Mouse (Mus musculus) midbrain, postnatal 0 days (tissue): ENCODE results near the gene Fbxo48. TPM values are rescaled to one million over a fixed set of nuclear protein-coding genes. Genes with fewer than 3 reads are reported as not detected.

Source experiments
- ATAC-seq: fragments of 200-750 bp; cut with Nextera tagmentation; 2 replicates; pipeline ENCODE4 v1.8.0; 2017; ENCODE audit warnings: moderate number of reproducible peaks, mild to moderate bottlenecking, moderate TSS enrichment, moderate library complexity; ENCODE audit not compliant: low FRiP score
- DNase-seq: peaks from one replicate; pipeline ENCODE4 v3.0.0-alpha.2; 2015; ENCODE audit warnings: low spot score
- H3K27ac ChIP-seq: fragments of 300-500 bp; sonication (generic); 2 replicates; pipeline ENCODE4 v1.5.1; 2014; ENCODE audit warnings: low read depth, mild to moderate bottlenecking, low read length, mixed read lengths
- H3K27me3 ChIP-seq: fragments of 300-500 bp; sonication (generic); 2 replicates; pipeline ENCODE4 v1.6.1; 2014; ENCODE audit warnings: low read length, control low read depth, mixed read lengths; ENCODE audit not compliant: insufficient read depth
- H3K36me3 ChIP-seq: fragments of 300-500 bp; sonication (generic); 2 replicates; pipeline ENCODE4 v1.6.1; 2014; ENCODE audit warnings: low read length, control low read depth, mixed read lengths; ENCODE audit not compliant: insufficient read depth
- H3K4me1 ChIP-seq: fragments of 300-500 bp; sonication (generic); 2 replicates; pipeline ENCODE4 v1.6.1; 2014; ENCODE audit warnings: mild to moderate bottlenecking, control low read depth, antibody characterized with exemption, low read length, mixed read lengths; ENCODE audit not compliant: insufficient read depth
- H3K4me2 ChIP-seq: fragments of 300-500 bp; sonication (generic); 2 replicates; pipeline ENCODE4 v1.6.1; 2014; ENCODE audit warnings: low read depth, mild to moderate bottlenecking, low read length, mixed read lengths; ENCODE audit not compliant: poor library complexity, severe bottlenecking
- H3K4me3 ChIP-seq: fragments of 300-500 bp; sonication (generic); 2 replicates; pipeline ENCODE4 v1.5.1; 2014; ENCODE audit warnings: low read depth, mild to moderate bottlenecking, low read length, moderate library complexity
- H3K9ac ChIP-seq: fragments of 300-500 bp; sonication (generic); replicated peaks from 2 replicates; pipeline ENCODE4 v1.6.1; 2014; ENCODE audit warnings: mild to moderate bottlenecking, low read length, moderate library complexity, mixed read lengths; ENCODE audit not compliant: poor library complexity, severe bottlenecking
- H3K9me3 ChIP-seq: fragments of 300-500 bp; sonication (generic); 2 replicates; pipeline ENCODE4 v1.6.1; 2016; ENCODE audit warnings: low read length, control low read depth
- CTCF ChIP-seq: IDR thresholded peaks from 2 replicates; pipeline ENCODE4 v1.5.1; 2016; ENCODE audit warnings: antibody characterized with exemption, mild to moderate bottlenecking
- WGBS: fragments of 180-500 bp; shearing (Covaris S2); extraction: QIAGEN DNeasy Blood & Tissue Kit; methylation state at CpG from one replicate; pipeline ENCODE4 v1.1.7; 2014; 5-methylcytosine and 5-hydroxymethylcytosine counted together
- polyA plus RNA-seq: library from polyadenylated mRNA; unstranded; fragments of >200 nt; fragmentation: Nextera tagmentation; extraction: Ambion mirVana; gene quantifications from 2 replicates; pipeline ENCODE4 v1.2.1, GENCODE M21; 2015
- total RNA-seq: library from RNA; depleted of rRNA; stranded (reverse); fragments of >200 nt; gene quantifications from 2 replicates; pipeline ENCODE4 v1.2.3, GENCODE M21; 2014

Gene Fbxo48
- total and polyA plus RNA-seq, 2 experiments from 2014 or later = 0.19 to 0.99 TPM

DNA sequence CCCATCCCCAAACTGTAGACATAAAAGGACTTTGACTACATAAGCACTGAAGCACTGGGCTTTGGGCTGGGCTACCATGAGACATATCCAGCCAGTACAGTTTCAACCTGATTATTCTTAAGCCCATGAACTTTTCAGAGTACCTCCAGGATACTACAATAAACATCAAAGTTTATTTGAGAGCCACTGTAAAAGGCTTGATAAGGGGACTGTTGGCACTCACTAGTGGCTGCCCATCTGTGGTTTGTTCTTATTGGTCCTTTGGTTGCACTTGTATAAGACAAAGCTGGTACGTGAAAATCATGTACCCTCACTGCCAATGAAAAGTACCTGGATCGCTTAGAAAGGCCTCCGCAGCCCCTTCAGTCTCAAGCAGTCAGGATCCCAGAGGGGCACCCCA is 36.4 kb upstream of the Fbxo48 start:
- Histone ChIP-seq H3K4me2 (no peak overlapping the region), H3K27me3 (no peaks in the 10 kb centered on the region), H3K9ac (no peak overlapping the region), H3K27ac (no peak overlapping the region), H3K4me1 (no peaks in the 10 kb centered on the region), H3K4me3 (no peak overlapping the region), H3K36me3 (no peaks in the 10 kb centered on the region), H3K9me3 (no peaks in the 10 kb centered on the region)
- no peak for ATAC-seq
- DNase-seq = no peak
- whole genome bisulfite sequencing = 77% methylated on average over 3 of the region's 3 CpGs
- TF ChIP-seq CTCF = no peak

GRCm38 (mm10) chr11:16915850-16916249 is 35.3 kb upstream of the Fbxo48 start:
- DNase-seq (no peak), ATAC-seq (no peak)
- Histone ChIP-seq H3K27me3 (no peaks in the 10 kb centered on the region), H3K9ac (no peak overlapping the region), H3K9me3 (no peaks in the 10 kb centered on the region), H3K36me3 (no peaks in the 10 kb centered on the region), H3K4me3 (no peak overlapping the region), H3K4me1 (no peaks in the 10 kb centered on the region), H3K4me2 (no peak overlapping the region), H3K27ac (no peak overlapping the region)
- no peak for TF ChIP-seq CTCF
- 61% methylated on average over 5 of the region's 5 CpGs for WGBS

DNA sequence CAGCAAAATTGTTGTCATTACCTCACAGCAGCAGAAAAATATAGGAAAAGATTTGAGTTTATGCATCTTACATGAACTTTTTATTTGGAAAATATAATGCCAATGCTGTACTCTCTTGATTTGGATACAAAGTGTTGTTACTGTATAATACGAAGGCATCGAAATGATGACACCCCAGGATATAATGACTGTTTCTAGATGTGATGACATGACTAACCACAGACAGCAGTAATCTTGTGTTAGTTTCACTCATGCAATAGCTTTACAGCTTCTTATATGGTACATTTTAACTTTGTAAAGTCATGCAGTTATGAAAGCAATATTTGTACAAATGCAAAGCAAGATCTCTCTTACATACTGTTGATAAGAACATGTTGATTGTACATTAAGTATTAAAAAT is 33.7 kb upstream of the Fbxo48 start:
- Histone ChIP-seq H3K27ac (no peak overlapping the region), H3K9me3 (no peaks in the 10 kb centered on the region), H3K36me3 (no peaks in the 10 kb centered on the region), H3K4me1 (no peaks in the 10 kb centered on the region), H3K9ac (no peak overlapping the region), H3K4me2 (no peak overlapping the region), H3K4me3 (no peak overlapping the region), H3K27me3 (no peaks in the 10 kb centered on the region)
- TF ChIP-seq CTCF = no peak
- no peak for ATAC-seq
- DNase-seq = no peak
- WGBS = 88% methylated on average over 2 of the region's 2 CpGs

GRCm38 (mm10) chr11:16932159-16932558 is 19.0 kb upstream of the Fbxo48 start:
- DNase-seq (no peak), ATAC-seq (no peak)
- Histone ChIP-seq H3K4me1 (no peaks in the 10 kb centered on the region), H3K9me3 (no peaks in the 10 kb centered on the region), H3K27ac (no peak overlapping the region), H3K9ac (no peak overlapping the region), H3K36me3 (no peaks in the 10 kb centered on the region), H3K4me2 (no peak overlapping the region), H3K4me3 (no peak overlapping the region), H3K27me3 (no peaks in the 10 kb centered on the region)
- TF ChIP-seq CTCF = no peak
- WGBS = 92% methylated on average over 3 of the region's 3 CpGs

- Histone ChIP-seq H3K9ac (no peak overlapping the region), H3K9me3 (no peaks in the 10 kb centered on the region), H3K4me3 (no peak overlapping the region), H3K4me2 (no peak overlapping the region), H3K27me3 (no peaks in the 10 kb centered on the region), H3K4me1 (no peaks in the 10 kb centered on the region), H3K27ac (no peak overlapping the region), H3K36me3 (no peaks in the 10 kb centered on the region)
- 70% methylated on average over 6 of the region's 6 CpGs for WGBS
- DNase-seq = peak; percentile 27
- ATAC-seq = no peak
- no peak for TF ChIP-seq CTCF
These were observed 15.5 kb upstream of the Fbxo48 start for GRCm38 (mm10) chr11:16935577-16936236.

- H3K4me1 ChIP-seq = no peaks in the 10 kb centered on the region
- no peak overlapping the region for H3K9ac ChIP-seq
- peak; percentile 79 for ATAC-seq
- H3K27me3 ChIP-seq = no peaks in the 10 kb centered on the region
- H3K27ac ChIP-seq = no peak overlapping the region
- no peak overlapping the region for H3K4me2 ChIP-seq
- no peaks in the 10 kb centered on the region for H3K9me3 ChIP-seq
- H3K36me3 ChIP-seq = no peaks in the 10 kb centered on the region
- WGBS = 28% methylated on average over 4 of the region's 4 CpGs
- DNase-seq = peak; percentile 80
- TF ChIP-seq CTCF = peak; percentile 29
- no peak overlapping the region for H3K4me3 ChIP-seq
These were observed 9.9 kb upstream of the Fbxo48 start for GRCm38 (mm10) chr11:16941103-16941793.
